Mouse (Mus musculus): ENCODE measurements at regions not wholly inside any gene's neighbourhood (a gene's known extent, or its start where the extent isn't known, plus 50 kb on each side); places are given as distances from the start of the nearest gene placed in this dataset.
A peak's percentile ranks its signal among the peaks of the same experiment; 100 is the strongest.

DNA sequence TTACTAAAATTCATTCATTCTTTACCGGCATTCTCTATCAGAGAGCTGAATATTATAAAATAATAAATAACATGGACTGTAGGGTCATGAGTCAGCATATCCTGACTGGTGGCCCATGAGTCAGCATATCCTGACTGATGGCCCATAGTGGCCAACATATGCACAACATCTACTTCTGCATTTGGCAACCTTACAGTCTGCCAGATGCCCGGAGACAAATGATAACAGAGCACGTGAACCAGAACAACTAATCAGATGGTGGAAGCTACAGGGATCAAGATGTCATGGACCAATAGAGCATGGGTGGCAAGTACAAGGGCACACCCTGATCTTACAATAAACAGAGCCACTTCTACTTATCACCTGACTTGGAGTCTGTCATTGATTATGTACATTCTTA, 849.4 kb upstream of the Msl3l2 start:
- Histone ChIP-seq H3K9ac (ENCODE audit: control insufficient read depth, low read depth, low read length, poor library complexity, severe bottlenecking) (no peak overlapping the region), H3K27me3 (ENCODE audit: control insufficient read depth in 1 of 2, insufficient read depth in 2 of 2, low read length in 2 of 2) (no peaks in the 10 kb centered on the region), H3K36me3 (ENCODE audit: control insufficient read depth in 1 of 2, insufficient read depth in 2 of 2, low read length in 2 of 2) (no peaks in the 10 kb centered on the region), H3K79me2 (ENCODE audit: control insufficient read depth, insufficient read depth, low read length, poor library complexity) (no peaks in the 10 kb centered on the region), H3K27ac (ENCODE audit: control insufficient read depth, low read depth, low read length) (no peak overlapping the region), H3K4me3 (ENCODE audit: control insufficient read depth in 1 of 2, insufficient read depth in 1 of 2, low read depth in 2 of 2, low read length in 2 of 2) (no peak overlapping the region), H3K4me1 (ENCODE audit: control insufficient read depth in 1 of 2, insufficient read depth in 2 of 2, low read length in 2 of 2) (no peaks in the 10 kb centered on the region), H3K9me3 (replicated peaks; ENCODE audit: insufficient read depth, low read length) (no peaks in the 10 kb centered on the region)
- TF ChIP-seq MAZ (IDR thresholded peaks at IDR 0.05; ENCODE audit: low read depth, low read length) (no peak), SMC3 (IDR thresholded peaks at IDR 0.05; ENCODE audit: low read depth, low read length) (no peak), CHD1 (IDR thresholded peaks at IDR 0.05; ENCODE audit: low read depth, low read length) (no peak), ZC3H11A (IDR thresholded peaks at IDR 0.05; ENCODE audit: low read depth, low read length) (no peak), NRF1 (IDR thresholded peaks at IDR 0.05; ENCODE audit: insufficient read depth, low read depth, low read length, poor library complexity, severe bottlenecking) (no peak), JUND (IDR thresholded peaks at IDR 0.05; ENCODE audit: low read depth, low read length) (no peak)
- DNase-seq (ENCODE audit: low read depth, low spot score): peak; percentile 10

DNA sequence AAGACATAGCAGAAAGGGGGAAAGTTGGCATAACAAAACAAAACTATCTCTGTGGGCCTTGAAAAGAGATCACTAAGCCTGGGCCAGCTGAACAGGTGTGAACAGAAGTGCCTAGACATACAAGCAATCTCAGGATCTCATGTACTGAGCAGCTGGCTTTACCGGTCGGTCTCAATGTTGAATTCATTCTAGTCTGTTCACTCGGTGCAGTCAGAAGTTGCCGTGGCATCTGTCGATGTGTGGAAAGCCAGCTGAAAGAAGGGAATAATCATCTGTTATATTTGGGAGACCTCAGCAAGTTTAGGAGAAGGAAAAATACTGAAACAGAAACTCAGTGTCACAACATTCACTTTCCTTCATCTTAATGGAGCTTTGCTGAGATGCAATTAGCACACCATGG, 806.6 kb upstream of the Msl3l2 start:
- Histone ChIP-seq H3K27me3 (ENCODE audit: control insufficient read depth in 1 of 2, insufficient read depth in 2 of 2, low read length in 2 of 2) (no peaks in the 10 kb centered on the region), H3K4me3 (ENCODE audit: control insufficient read depth in 1 of 2, insufficient read depth in 1 of 2, low read depth in 2 of 2, low read length in 2 of 2) (no peak overlapping the region), H3K9me3 (replicated peaks; ENCODE audit: insufficient read depth, low read length) (no peaks in the 10 kb centered on the region), H3K9ac (ENCODE audit: control insufficient read depth, low read depth, low read length, poor library complexity, severe bottlenecking) (no peak overlapping the region), H3K4me1 (ENCODE audit: control insufficient read depth in 1 of 2, insufficient read depth in 2 of 2, low read length in 2 of 2) (no peaks in the 10 kb centered on the region), H3K79me2 (ENCODE audit: control insufficient read depth, insufficient read depth, low read length, poor library complexity) (no peaks in the 10 kb centered on the region), H3K27ac (ENCODE audit: control insufficient read depth, low read depth, low read length) (no peak overlapping the region), H3K36me3 (ENCODE audit: control insufficient read depth in 1 of 2, insufficient read depth in 2 of 2, low read length in 2 of 2) (no peaks in the 10 kb centered on the region)
- TF ChIP-seq MXI1 (IDR thresholded peaks at IDR 0.05; ENCODE audit: low read depth, low read length) (no peak), ETS1 (IDR thresholded peaks at IDR 0.05; ENCODE audit: low read depth, low read length) (no peak), ZMIZ1 (IDR thresholded peaks at IDR 0.05; ENCODE audit: low read depth, low read length) (no peak)
- no peak for DNase-seq (ENCODE audit: low read depth, low spot score)

DNA sequence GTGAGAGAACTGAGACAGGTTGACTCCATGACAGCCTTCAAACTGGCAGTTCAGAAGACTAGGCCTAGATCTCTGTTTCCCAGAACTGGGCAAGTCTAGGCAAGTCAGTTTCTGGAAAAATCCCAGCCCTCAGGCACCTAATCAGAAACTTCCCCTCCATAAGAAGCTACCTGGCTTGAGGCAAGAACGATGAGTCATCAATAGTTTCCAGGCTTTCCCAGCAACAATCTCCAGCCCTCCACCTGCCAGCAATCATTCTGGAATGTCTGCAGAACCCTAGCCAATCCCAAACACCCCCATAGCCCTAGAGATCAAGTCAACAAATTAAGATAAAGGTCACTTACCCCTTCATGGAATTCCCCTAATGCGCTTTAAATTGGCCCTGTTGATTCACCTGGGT, 772.9 kb upstream of the Msl3l2 start:
- TF ChIP-seq POLR2AphosphoS5 (IDR thresholded peaks at IDR 0.05; ENCODE audit: borderline replicate concordance, low read depth, low read length) (no peak), ZKSCAN1 (IDR thresholded peaks at IDR 0.05; ENCODE audit: low read depth, low read length) (no peak), NRF1 (IDR thresholded peaks at IDR 0.05; ENCODE audit: insufficient read depth, low read depth, low read length, poor library complexity, severe bottlenecking) (no peak), TBP (IDR thresholded peaks at IDR 0.05; ENCODE audit: low read depth, low read length) (no peak), ETS1 (IDR thresholded peaks at IDR 0.05; ENCODE audit: low read depth, low read length) (no peak), ZMIZ1 (IDR thresholded peaks at IDR 0.05; ENCODE audit: low read depth, low read length) (no peak), EP300 (IDR thresholded peaks at IDR 0.05; ENCODE audit: low read depth in 1 of 2, low read length in 2 of 2) (no peak), MAZ (IDR thresholded peaks at IDR 0.05; ENCODE audit: low read depth, low read length) (no peak)
- Histone ChIP-seq H3K9ac (ENCODE audit: control insufficient read depth, low read depth, low read length, poor library complexity, severe bottlenecking) (no peak overlapping the region), H3K4me1 (ENCODE audit: control insufficient read depth in 1 of 2, insufficient read depth in 2 of 2, low read length in 2 of 2) (no peaks in the 10 kb centered on the region), H3K36me3 (ENCODE audit: control insufficient read depth in 1 of 2, insufficient read depth in 2 of 2, low read length in 2 of 2) (no peaks in the 10 kb centered on the region), H3K79me2 (ENCODE audit: control insufficient read depth, insufficient read depth, low read length, poor library complexity) (no peaks in the 10 kb centered on the region), H3K27ac (ENCODE audit: control insufficient read depth, low read depth, low read length) (no peak overlapping the region), H3K9me3 (replicated peaks; ENCODE audit: insufficient read depth, low read length) (no peaks in the 10 kb centered on the region), H3K27me3 (ENCODE audit: control insufficient read depth in 1 of 2, insufficient read depth in 2 of 2, low read length in 2 of 2) (no peaks in the 10 kb centered on the region), H3K4me3 (ENCODE audit: control insufficient read depth in 1 of 2, insufficient read depth in 1 of 2, low read depth in 2 of 2, low read length in 2 of 2) (no peak overlapping the region)
- DNase-seq (ENCODE audit: low read depth, low spot score): no peak

Measured in MEL (cell line).